Mouse (Mus musculus): ENCODE measurements around the gene Selenon. TPM values are rescaled to one million over a fixed set of nuclear protein-coding genes. Genes with fewer than 3 reads are reported as not detected.

The Selenon gene
- polyA plus RNA-seq, 1 experiment from 2014 or later = 34.4 TPM

- no peak for DNase-seq (ENCODE audit: low spot score)
- no peak overlapping the region for H3K4me3 ChIP-seq (ENCODE audit: low read depth, low read length)
- no peaks in the 10 kb centered on the region for H3K36me3 ChIP-seq (replicated peaks; ENCODE audit: control insufficient read depth, insufficient read depth, low read depth, low read length)
- WGBS = 77% methylated on average over 3 of the region's 3 CpGs
- no peaks in the 10 kb centered on the region for H3K27me3 ChIP-seq (ENCODE audit: control insufficient read depth, insufficient read depth, low read length)
- H3K9ac ChIP-seq (replicated peaks; ENCODE audit: low read length) = no peak overlapping the region
- no peak overlapping the region for H3K4me2 ChIP-seq (ENCODE audit: low read depth, low read length)
- no peak overlapping the region for H3K27ac ChIP-seq (replicated peaks; ENCODE audit: low read depth, low read length)
- H3K9me3 ChIP-seq (replicated peaks; ENCODE audit: control insufficient read depth, low read length) = no peaks in the 10 kb centered on the region
- no peak for ATAC-seq (replicated peaks; ENCODE audit: insufficient number of reproducible peaks, low FRiP score, low TSS enrichment, low read depth)
- H3K4me1 ChIP-seq (ENCODE audit: control insufficient read depth, insufficient read depth, low read length) = peaks cover 3% of the 10 kb centered on the region; the same call in 1 of the 2 replicates
These were observed 31.5 kb upstream of the Selenon start for GRCm38 (mm10) chr4:134583513-134583912.

- ATAC-seq (replicated peaks; ENCODE audit: insufficient number of reproducible peaks, low FRiP score, low TSS enrichment, low read depth) (no peak), DNase-seq (ENCODE audit: low spot score) (no peak)
- Histone ChIP-seq H3K4me2 (ENCODE audit: low read depth, low read length) (no peak overlapping the region), H3K27ac (replicated peaks; ENCODE audit: low read depth, low read length) (no peak overlapping the region), H3K4me3 (ENCODE audit: low read depth, low read length) (no peak overlapping the region), H3K9ac (replicated peaks; ENCODE audit: low read length) (0 out of 2 replicates have a peak overlapping the region, but pooled peaks have one; percentile 1), H3K27me3 (ENCODE audit: control insufficient read depth, insufficient read depth, low read length) (no peaks in the 10 kb centered on the region), H3K4me1 (ENCODE audit: control insufficient read depth, insufficient read depth, low read length) (peaks cover 4% of the 10 kb centered on the region; the same call in 1 of the 2 replicates), H3K9me3 (replicated peaks; ENCODE audit: control insufficient read depth, low read length) (no peaks in the 10 kb centered on the region), H3K36me3 (replicated peaks; ENCODE audit: control insufficient read depth, insufficient read depth, low read depth, low read length) (no peaks in the 10 kb centered on the region)
- WGBS = 61% methylated on average over 8 of the region's 8 CpGs
These were observed 29.4 kb upstream of the Selenon start for GRCm38 (mm10) chr4:134581365-134581764.

- Histone ChIP-seq H3K4me2 (ENCODE audit: low read depth, low read length) (no peak overlapping the region), H3K27me3 (ENCODE audit: control insufficient read depth, insufficient read depth, low read length) (no peaks in the 10 kb centered on the region), H3K27ac (replicated peaks; ENCODE audit: low read depth, low read length) (no peak overlapping the region), H3K4me3 (ENCODE audit: low read depth, low read length) (no peak overlapping the region), H3K9ac (replicated peaks; ENCODE audit: low read length) (no peak overlapping the region), H3K36me3 (replicated peaks; ENCODE audit: control insufficient read depth, insufficient read depth, low read depth, low read length) (no peaks in the 10 kb centered on the region), H3K9me3 (replicated peaks; ENCODE audit: control insufficient read depth, low read length) (no peaks in the 10 kb centered on the region), H3K4me1 (ENCODE audit: control insufficient read depth, insufficient read depth, low read length) (peaks cover 4% of the 10 kb centered on the region; the same call in 1 of the 2 replicates)
- no peak for DNase-seq (ENCODE audit: low spot score)
- 73% methylated on average over 15 of the region's 15 CpGs for WGBS
- ATAC-seq (replicated peaks; ENCODE audit: insufficient number of reproducible peaks, low FRiP score, low TSS enrichment, low read depth) = no peak
These were observed 28.6 kb upstream of the Selenon start for GRCm38 (mm10) chr4:134580351-134581148.

- ATAC-seq (replicated peaks; ENCODE audit: insufficient number of reproducible peaks, low FRiP score, low TSS enrichment, low read depth) (no peak), DNase-seq (ENCODE audit: low spot score) (no peak)
- no peak overlapping the region for H3K4me2 ChIP-seq (ENCODE audit: low read depth, low read length)
- no peaks in the 10 kb centered on the region for H3K9me3 ChIP-seq (replicated peaks; ENCODE audit: control insufficient read depth, low read length)
- H3K27ac ChIP-seq (replicated peaks; ENCODE audit: low read depth, low read length) = no peak overlapping the region
- no peak overlapping the region for H3K4me3 ChIP-seq (ENCODE audit: low read depth, low read length)
- no peaks in the 10 kb centered on the region for H3K36me3 ChIP-seq (replicated peaks; ENCODE audit: control insufficient read depth, insufficient read depth, low read depth, low read length)
- peaks cover 4% of the 10 kb centered on the region; the same call in 1 of the 2 replicates for H3K4me1 ChIP-seq (ENCODE audit: control insufficient read depth, insufficient read depth, low read length)
- WGBS = 21% methylated on average over 5 of the region's 5 CpGs
- H3K9ac ChIP-seq (replicated peaks; ENCODE audit: low read length) = no peak overlapping the region
- H3K27me3 ChIP-seq (ENCODE audit: control insufficient read depth, insufficient read depth, low read length) = no peaks in the 10 kb centered on the region
These were observed 27.7 kb upstream of the Selenon start for GRCm38 (mm10) chr4:134579620-134580019.

- no peak overlapping the region for H3K27ac ChIP-seq (replicated peaks; ENCODE audit: low read depth, low read length)
- no peaks in the 10 kb centered on the region for H3K9me3 ChIP-seq (replicated peaks; ENCODE audit: control insufficient read depth, low read length)
- peaks cover 4% of the 10 kb centered on the region; the same call in 1 of the 2 replicates for H3K4me1 ChIP-seq (ENCODE audit: control insufficient read depth, insufficient read depth, low read length)
- DNase-seq (ENCODE audit: low spot score) (peak; percentile 27), ATAC-seq (replicated peaks; ENCODE audit: insufficient number of reproducible peaks, low FRiP score, low TSS enrichment, low read depth) (no peak)
- no peak overlapping the region for H3K4me3 ChIP-seq (ENCODE audit: low read depth, low read length)
- 18% methylated on average over 11 of the region's 11 CpGs for WGBS
- peak overlapping the region; percentile 23 for H3K4me2 ChIP-seq (ENCODE audit: low read depth, low read length)
- no peaks in the 10 kb centered on the region for H3K27me3 ChIP-seq (ENCODE audit: control insufficient read depth, insufficient read depth, low read length)
- H3K9ac ChIP-seq (replicated peaks; ENCODE audit: low read length) = no peak overlapping the region
- H3K36me3 ChIP-seq (replicated peaks; ENCODE audit: control insufficient read depth, insufficient read depth, low read depth, low read length) = no peaks in the 10 kb centered on the region
These were observed 27.2 kb upstream of the Selenon start for GRCm38 (mm10) chr4:134579212-134579611.

GRCm38 (mm10) chr4:134578407-134578806 is 26.4 kb upstream of the Selenon start:
- WGBS = 69% methylated on average over 5 of the region's 5 CpGs
- Histone ChIP-seq H3K4me1 (ENCODE audit: control insufficient read depth, insufficient read depth, low read length) (peaks cover 4% of the 10 kb centered on the region; the same call in 1 of the 2 replicates), H3K9me3 (replicated peaks; ENCODE audit: control insufficient read depth, low read length) (no peaks in the 10 kb centered on the region), H3K27me3 (ENCODE audit: control insufficient read depth, insufficient read depth, low read length) (no peaks in the 10 kb centered on the region), H3K27ac (replicated peaks; ENCODE audit: low read depth, low read length) (no peak overlapping the region), H3K4me3 (ENCODE audit: low read depth, low read length) (no peak overlapping the region), H3K36me3 (replicated peaks; ENCODE audit: control insufficient read depth, insufficient read depth, low read depth, low read length) (no peaks in the 10 kb centered on the region), H3K4me2 (ENCODE audit: low read depth, low read length) (no peak overlapping the region), H3K9ac (replicated peaks; ENCODE audit: low read length) (no peak overlapping the region)
- DNase-seq (ENCODE audit: low spot score) (no peak), ATAC-seq (replicated peaks; ENCODE audit: insufficient number of reproducible peaks, low FRiP score, low TSS enrichment, low read depth) (no peak)

GRCm38 (mm10) chr4:134577281-134577680 is 25.3 kb upstream of the Selenon start:
- no peaks in the 10 kb centered on the region for H3K27me3 ChIP-seq (ENCODE audit: control insufficient read depth, insufficient read depth, low read length)
- peaks cover 4% of the 10 kb centered on the region; the same call in 1 of the 2 replicates for H3K4me1 ChIP-seq (ENCODE audit: control insufficient read depth, insufficient read depth, low read length)
- H3K4me3 ChIP-seq (ENCODE audit: low read depth, low read length) = no peak overlapping the region
- H3K9ac ChIP-seq (replicated peaks; ENCODE audit: low read length) = no peak overlapping the region
- H3K9me3 ChIP-seq (replicated peaks; ENCODE audit: control insufficient read depth, low read length) = no peaks in the 10 kb centered on the region
- H3K27ac ChIP-seq (replicated peaks; ENCODE audit: low read depth, low read length) = no peak overlapping the region
- H3K4me2 ChIP-seq (ENCODE audit: low read depth, low read length) = no peak overlapping the region
- 86% methylated on average over 2 of the region's 2 CpGs for WGBS
- DNase-seq (ENCODE audit: low spot score) (no peak), ATAC-seq (replicated peaks; ENCODE audit: insufficient number of reproducible peaks, low FRiP score, low TSS enrichment, low read depth) (no peak)
- H3K36me3 ChIP-seq (replicated peaks; ENCODE audit: control insufficient read depth, insufficient read depth, low read depth, low read length) = no peaks in the 10 kb centered on the region

- Histone ChIP-seq H3K27ac (replicated peaks; ENCODE audit: low read depth, low read length) (no peak overlapping the region), H3K9me3 (replicated peaks; ENCODE audit: control insufficient read depth, low read length) (no peaks in the 10 kb centered on the region), H3K4me1 (ENCODE audit: control insufficient read depth, insufficient read depth, low read length) (peaks cover 4% of the 10 kb centered on the region; the same call in 1 of the 2 replicates), H3K4me2 (ENCODE audit: low read depth, low read length) (no peak overlapping the region), H3K4me3 (ENCODE audit: low read depth, low read length) (no peak overlapping the region), H3K9ac (replicated peaks; ENCODE audit: low read length) (no peak overlapping the region), H3K36me3 (replicated peaks; ENCODE audit: control insufficient read depth, insufficient read depth, low read depth, low read length) (no peaks in the 10 kb centered on the region), H3K27me3 (ENCODE audit: control insufficient read depth, insufficient read depth, low read length) (no peaks in the 10 kb centered on the region)
- DNase-seq (ENCODE audit: low spot score) (no peak), ATAC-seq (replicated peaks; ENCODE audit: insufficient number of reproducible peaks, low FRiP score, low TSS enrichment, low read depth) (no peak)
- WGBS = 48% methylated on average over 11 of the region's 11 CpGs
These were observed 23.5 kb upstream of the Selenon start for GRCm38 (mm10) chr4:134575486-134575885.

Data from embryonic facial prominence, embryonic 11.5 days (tissue).